ENCODE assay signal across 14 mouse cellular contexts in the genomic region with DNA sequence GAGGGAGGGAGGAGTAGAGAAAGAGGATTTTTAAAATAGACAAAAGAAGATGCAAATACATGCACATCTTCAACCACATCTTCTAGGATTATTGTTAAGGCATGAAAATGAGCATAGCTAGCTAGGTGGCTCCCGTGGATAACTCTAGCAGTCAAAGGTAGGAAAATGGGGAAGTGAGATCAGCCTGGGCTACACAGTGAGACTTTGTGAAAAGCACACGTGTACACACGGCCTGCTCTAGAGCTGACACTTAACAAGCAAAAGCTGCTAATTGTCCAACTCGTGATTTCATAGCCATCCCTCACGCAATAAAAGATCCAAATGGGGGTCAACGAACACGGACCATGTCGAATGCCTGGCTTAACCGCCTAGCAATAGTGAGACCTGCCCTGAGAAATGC.
"Had no signal": no experiment of that assay in that cellular context is flagged by ENCODE, and none has a peak within 500 bp of the region (broad histone marks: within the 10 kb centered on the region; RNA-seq: fewer than 3 reads in every experiment).

No protein-coding gene starts in this region.

- H3K4me2 ChIP-seq: kidney, embryonic 15.5 days; liver, embryonic 11.5 days; liver, embryonic 15.5 days had no signal

- H3K4me3 ChIP-seq: kidney, embryonic 15.5 days; liver, embryonic 15.5 days; midbrain, embryonic 10.5 days had no signal

- H3K36me3 ChIP-seq: kidney, embryonic 15.5 days; liver, embryonic 15.5 days; midbrain, embryonic 10.5 days had no signal

- DNase-seq: kidney, postnatal 14 days; left cerebral cortex, postnatal 4 days; lung, adult 2 months; lung, postnatal 36 days; right cerebral cortex, adult 18-20 months; right cerebral cortex, postnatal 25 days; thymus, postnatal 4 days had no signal

- H3K4me1 ChIP-seq: liver, embryonic 15.5 days had no signal

- H3K27ac ChIP-seq: kidney, embryonic 15.5 days; liver, embryonic 15.5 days; midbrain, embryonic 10.5 days; stomach, postnatal 0 days had no signal

- H3K27me3 ChIP-seq: kidney, embryonic 15.5 days; liver, embryonic 15.5 days had no signal

- ATAC-seq: lung, postnatal 0 days; midbrain, embryonic 16.5 days had no signal

- H3K9ac ChIP-seq: kidney, embryonic 15.5 days; liver, embryonic 15.5 days had no signal

- H3K9me3 ChIP-seq: kidney, embryonic 15.5 days; liver, embryonic 15.5 days; midbrain, embryonic 10.5 days had no signal
